Mouse (Mus musculus) neural tube, embryonic 12.5 days (tissue): ENCODE results near the gene Slc2a5. TPM values are rescaled to one million over a fixed set of nuclear protein-coding genes. Genes with fewer than 3 reads are reported as not detected.

ENCODE experiments used
- ATAC-seq: fragments of 200-750 bp; cut with Nextera tagmentation; 2 replicates; pipeline ENCODE4 v1.8.0; 2017; ENCODE audit warnings: low read depth, mild to moderate bottlenecking, moderate TSS enrichment, moderate library complexity; ENCODE audit not compliant: low FRiP score
- H3K27ac ChIP-seq: fragments of 300-500 bp; sonication (generic); 2 replicates; pipeline ENCODE4 v1.5.1; 2016
- H3K27me3 ChIP-seq: fragments of 300-500 bp; sonication (generic); replicated peaks from 2 replicates; pipeline ENCODE4 v1.6.1; 2016; ENCODE audit warnings: mild to moderate bottlenecking
- H3K36me3 ChIP-seq: fragments of 300-500 bp; sonication (generic); 2 replicates; pipeline ENCODE4 v1.6.1; 2016; ENCODE audit warnings: mild to moderate bottlenecking
- H3K4me1 ChIP-seq: fragments of 300-500 bp; sonication (generic); 2 replicates; pipeline ENCODE4 v1.6.1; 2016
- H3K4me2 ChIP-seq: fragments of 300-500 bp; sonication (generic); replicated peaks from 2 replicates; pipeline ENCODE4 v1.6.1; 2016; ENCODE audit warnings: mild to moderate bottlenecking
- H3K4me3 ChIP-seq: fragments of 300-500 bp; sonication (generic); 2 replicates; pipeline ENCODE4 v1.5.1; 2016
- H3K9ac ChIP-seq: fragments of 300-500 bp; sonication (generic); 2 replicates; pipeline ENCODE4 v1.6.1; 2016; ENCODE audit warnings: mild to moderate bottlenecking
- H3K9me3 ChIP-seq: fragments of 300-500 bp; sonication (generic); 2 replicates; pipeline ENCODE4 v1.6.1; 2016; ENCODE audit warnings: mild to moderate bottlenecking
- WGBS: fragments of 180-500 bp; shearing (Covaris S2); methylation state at CpG from one replicate; pipeline ENCODE4 v1.1.7; 2016; 5-methylcytosine and 5-hydroxymethylcytosine counted together
- polyA plus RNA-seq: library from polyadenylated mRNA; unstranded; fragments of >200 nt; fragmentation: Nextera tagmentation; extraction: Ambion mirVana; gene quantifications from 2 replicates; pipeline ENCODE4 v1.2.1, GENCODE M21; 2016

Gene Slc2a5
- polyA plus RNA-seq, 1 experiment from 2014 or later, result 2.3 TPM

GRCm38 (mm10) chr4:150130661-150131060 lies 11.6 kb downstream of the Slc2a5 start:
- no peaks in the 10 kb centered on the region for H3K36me3 ChIP-seq
- H3K4me3 ChIP-seq, result no peak overlapping the region
- H3K27ac ChIP-seq, result no peak overlapping the region
- WGBS, result 39% methylated on average over 2 of the region's 2 CpGs
- no peaks in the 10 kb centered on the region for H3K27me3 ChIP-seq
- no peak overlapping the region for H3K4me2 ChIP-seq
- no peaks in the 10 kb centered on the region for H3K9me3 ChIP-seq
- H3K9ac ChIP-seq, result no peak overlapping the region
- ATAC-seq, result no peak
- H3K4me1 ChIP-seq, result peaks cover 9% of the 10 kb centered on the region; the same call in 1 of the 2 replicates

DNA sequence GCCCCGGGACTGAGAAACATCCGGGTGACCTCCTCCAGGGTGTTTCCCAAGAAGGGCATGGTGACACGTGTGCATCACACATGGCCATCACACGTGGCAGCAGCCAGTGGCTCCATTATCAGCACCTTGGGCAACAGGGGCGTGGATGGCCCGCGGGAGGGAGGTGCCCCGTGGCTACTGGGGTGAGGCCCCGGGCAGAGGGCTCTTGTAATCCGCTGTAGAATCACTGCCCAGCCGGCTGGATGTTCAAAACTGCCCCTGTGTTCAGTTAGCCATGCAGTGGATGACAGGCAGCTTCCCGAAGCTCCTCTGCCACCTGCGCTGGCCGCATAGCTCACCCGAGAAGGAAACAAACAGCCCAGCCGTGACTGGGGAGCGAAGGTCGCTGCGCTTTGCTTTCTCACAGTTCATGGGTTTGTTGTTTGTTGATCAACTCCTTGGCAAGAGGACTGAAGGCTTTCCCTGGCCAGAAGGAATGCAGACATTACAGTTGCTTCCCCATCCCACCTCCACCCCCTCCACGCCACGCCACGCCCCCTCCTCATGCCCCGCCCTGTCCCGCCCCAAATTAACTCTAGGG lies 13.7 kb downstream of the Slc2a5 start:
- Histone ChIP-seq H3K4me1 (peaks cover 11% of the 10 kb centered on the region; the same call in 1 of the 2 replicates), H3K9me3 (no peaks in the 10 kb centered on the region), H3K27me3 (no peaks in the 10 kb centered on the region), H3K4me2 (peak overlapping the region; percentile 49), H3K36me3 (no peaks in the 10 kb centered on the region), H3K27ac (no peak overlapping the region), H3K4me3 (0 out of 2 replicates have a peak overlapping the region, but pooled peaks have one; percentile 2), H3K9ac (peak overlapping the region; percentile 29; the same call in 1 of the 2 replicates)
- 27% methylated on average over 24 of the region's 24 CpGs for WGBS
- no peak for ATAC-seq

DNA sequence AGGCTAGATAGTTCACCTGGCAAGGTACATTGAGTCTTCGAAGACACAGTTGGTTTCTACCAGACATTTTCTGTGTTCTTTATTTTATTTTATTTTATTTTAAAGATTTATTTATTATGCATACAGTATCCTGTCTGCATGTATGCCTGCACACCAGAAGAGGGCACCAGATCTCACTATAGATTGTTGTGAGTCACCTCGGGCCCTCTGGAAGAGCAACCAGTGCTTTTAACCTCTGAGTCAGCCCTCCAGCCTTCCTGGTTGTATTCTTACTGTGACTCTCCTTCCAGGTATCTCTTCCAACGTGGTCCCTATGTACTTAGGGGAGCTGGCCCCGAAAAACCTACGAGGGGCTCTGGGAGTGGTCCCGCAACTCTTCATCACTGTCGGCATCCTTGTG lies 16.2 kb downstream of the Slc2a5 start:
- H3K4me3 ChIP-seq, result no peak overlapping the region
- H3K4me1 ChIP-seq, result peaks cover 17% of the 10 kb centered on the region
- no peak for ATAC-seq
- no peaks in the 10 kb centered on the region for H3K9me3 ChIP-seq
- no peaks in the 10 kb centered on the region for H3K36me3 ChIP-seq
- no peak overlapping the region for H3K9ac ChIP-seq
- WGBS, result 88% methylated on average over 7 of the region's 7 CpGs
- H3K27me3 ChIP-seq, result no peaks in the 10 kb centered on the region
- H3K27ac ChIP-seq, result no peak overlapping the region
- H3K4me2 ChIP-seq, result no peak overlapping the region

DNA sequence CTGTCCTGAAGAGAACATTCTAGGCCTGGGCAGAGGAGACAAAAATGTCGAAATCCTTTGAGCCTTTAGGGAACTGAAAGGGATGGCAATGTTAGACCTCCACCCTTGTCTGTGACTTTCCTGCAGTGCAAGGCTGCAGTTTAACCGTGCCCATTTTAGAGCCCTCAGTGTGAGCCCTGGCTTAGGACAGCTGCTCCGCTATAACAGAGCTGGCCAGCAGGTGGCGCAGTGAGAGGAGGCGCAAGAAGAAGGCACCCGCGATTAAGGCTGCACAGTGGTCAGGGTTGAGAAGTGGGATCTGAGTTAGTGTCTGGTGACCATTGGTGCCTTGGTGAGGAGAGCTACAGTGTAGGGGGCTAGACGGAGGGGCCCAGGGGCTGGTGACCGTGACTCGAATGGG lies 17.6 kb downstream of the Slc2a5 start:
- no peak overlapping the region for H3K4me2 ChIP-seq
- WGBS, result 9% methylated on average over 10 of the region's 10 CpGs
- no peaks in the 10 kb centered on the region for H3K36me3 ChIP-seq
- H3K27me3 ChIP-seq, result no peaks in the 10 kb centered on the region
- no peak overlapping the region for H3K27ac ChIP-seq
- H3K4me1 ChIP-seq, result peaks cover 17% of the 10 kb centered on the region
- H3K4me3 ChIP-seq, result no peak overlapping the region
- H3K9ac ChIP-seq, result no peak overlapping the region
- H3K9me3 ChIP-seq, result no peaks in the 10 kb centered on the region
- ATAC-seq, result peak; percentile 22; the same call in 1 of the 2 replicates

GRCm38 (mm10) chr4:150137368-150138083 lies 18.4 kb downstream of the Slc2a5 start:
- 88% methylated on average over 7 of the region's 7 CpGs for WGBS

DNA sequence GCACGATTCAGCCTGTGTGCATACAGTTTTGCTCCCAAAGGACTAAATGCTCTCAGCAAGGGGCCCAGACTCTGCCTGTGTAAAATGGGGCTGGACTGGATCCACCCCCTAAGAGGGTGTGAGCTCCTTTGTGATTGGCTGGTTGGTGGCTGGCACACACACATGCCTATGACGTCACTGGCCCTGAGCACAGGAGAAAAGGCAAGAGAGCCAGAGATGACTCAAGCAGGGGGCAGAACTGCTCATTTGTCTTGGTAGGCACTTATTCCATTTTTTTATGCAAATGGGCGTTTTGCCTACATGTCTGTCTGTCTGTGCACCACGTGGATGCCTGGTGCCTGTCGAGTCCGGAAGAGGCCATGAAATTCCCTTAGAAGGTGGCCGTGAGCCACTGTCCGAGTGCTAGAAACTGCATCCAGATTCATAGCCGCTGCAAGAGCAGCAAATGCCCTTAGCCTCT lies 19.0 kb downstream of the Slc2a5 start:
- H3K27me3 ChIP-seq, result no peaks in the 10 kb centered on the region
- WGBS, result 30% methylated on average over 9 of the region's 9 CpGs
- H3K9me3 ChIP-seq, result no peaks in the 10 kb centered on the region
- H3K4me2 ChIP-seq, result peak overlapping the region; percentile 50
- peaks cover 11% of the 10 kb centered on the region for H3K4me1 ChIP-seq
- no peaks in the 10 kb centered on the region for H3K36me3 ChIP-seq
- peak overlapping the region; percentile 9; the same call in 1 of the 2 replicates for H3K4me3 ChIP-seq
- no peak overlapping the region for H3K27ac ChIP-seq
- ATAC-seq, result peak; percentile 80
- H3K9ac ChIP-seq, result no peak overlapping the region

More at GRCm38 (mm10) chr4:150137368-150138083, 18.4 kb downstream of the Slc2a5 start:
- H3K27me3 ChIP-seq, result no peaks in the 10 kb centered on the region
- H3K4me1 ChIP-seq, result peaks cover 17% of the 10 kb centered on the region
- no peaks in the 10 kb centered on the region for H3K9me3 ChIP-seq
- H3K9ac ChIP-seq, result no peak overlapping the region
- no peak overlapping the region for H3K4me3 ChIP-seq
- ATAC-seq, result 0 out of 2 replicates have a peak, but pooled peaks have one; percentile 3
- no peak overlapping the region for H3K27ac ChIP-seq
- H3K36me3 ChIP-seq, result no peaks in the 10 kb centered on the region
- H3K4me2 ChIP-seq, result peak overlapping the region; percentile 50; the same call in 1 of the 2 replicates

- no peaks in the 10 kb centered on the region for H3K9me3 ChIP-seq
- 69% methylated on average over 13 of the region's 13 CpGs for WGBS
- ATAC-seq, result no peak
- no peaks in the 10 kb centered on the region for H3K27me3 ChIP-seq
- no peaks in the 10 kb centered on the region for H3K36me3 ChIP-seq
- H3K4me1 ChIP-seq, result peaks cover 11% of the 10 kb centered on the region
- no peak overlapping the region for H3K9ac ChIP-seq
- no peak overlapping the region for H3K27ac ChIP-seq
- H3K4me2 ChIP-seq, result no peak overlapping the region
- H3K4me3 ChIP-seq, result no peak overlapping the region
Measured at GRCm38 (mm10) chr4:150139090-150139489, 20.0 kb downstream of the Slc2a5 start.

- Histone ChIP-seq H3K4me3 (no peak overlapping the region), H3K9me3 (no peaks in the 10 kb centered on the region), H3K9ac (no peak overlapping the region), H3K4me1 (peaks cover 11% of the 10 kb centered on the region), H3K27ac (no peak overlapping the region), H3K4me2 (no peak overlapping the region), H3K36me3 (no peaks in the 10 kb centered on the region), H3K27me3 (no peaks in the 10 kb centered on the region)
- WGBS, result 76% methylated on average over 7 of the region's 7 CpGs
- no peak for ATAC-seq
Measured at GRCm38 (mm10) chr4:150140346-150140745, 21.3 kb downstream of the Slc2a5 start.

- 24% methylated on average over 12 of the region's 12 CpGs for WGBS
- Histone ChIP-seq H3K9ac (no peak overlapping the region), H3K4me3 (no peak overlapping the region), H3K4me2 (no peak overlapping the region), H3K9me3 (no peaks in the 10 kb centered on the region), H3K4me1 (no peaks in the 10 kb centered on the region), H3K36me3 (no peaks in the 10 kb centered on the region), H3K27ac (no peak overlapping the region), H3K27me3 (no peaks in the 10 kb centered on the region)
- no peak for ATAC-seq
Measured at GRCm38 (mm10) chr4:150144242-150144641, 25.2 kb downstream of the Slc2a5 start.

- Histone ChIP-seq H3K4me1 (no peaks in the 10 kb centered on the region), H3K4me3 (no peak overlapping the region), H3K9me3 (no peaks in the 10 kb centered on the region), H3K4me2 (no peak overlapping the region), H3K36me3 (no peaks in the 10 kb centered on the region), H3K9ac (no peak overlapping the region), H3K27me3 (no peaks in the 10 kb centered on the region), H3K27ac (no peak overlapping the region)
- 89% methylated on average over 4 of the region's 4 CpGs for WGBS
- ATAC-seq, result no peak
Measured at GRCm38 (mm10) chr4:150146286-150146685, 27.2 kb downstream of the Slc2a5 start.

DNA sequence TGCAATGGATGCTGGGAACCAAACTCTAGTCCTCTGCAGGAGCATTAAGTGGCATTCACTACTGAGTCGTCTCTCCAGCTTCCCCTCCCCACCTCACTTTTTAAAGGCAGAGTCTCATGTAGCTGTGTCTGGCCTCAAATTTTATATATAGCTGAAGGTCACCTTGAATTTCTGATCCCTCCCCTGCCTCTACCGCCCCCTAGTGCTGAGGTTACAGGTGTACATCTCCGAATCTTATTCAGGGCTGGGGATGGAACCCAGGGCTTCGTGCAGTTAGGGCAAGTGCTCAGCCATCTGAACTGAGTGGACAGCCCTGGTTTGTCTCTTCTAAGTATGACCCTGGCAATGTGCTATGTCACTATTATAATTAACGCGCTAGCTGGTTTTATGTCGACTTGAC lies 32.0 kb downstream of the Slc2a5 start:
- no peak overlapping the region for H3K4me2 ChIP-seq
- H3K9me3 ChIP-seq, result no peaks in the 10 kb centered on the region
- H3K36me3 ChIP-seq, result no peaks in the 10 kb centered on the region
- no peak for ATAC-seq
- H3K9ac ChIP-seq, result no peak overlapping the region
- H3K27ac ChIP-seq, result no peak overlapping the region
- WGBS, result 77% methylated on average over 7 of the region's 7 CpGs
- no peak overlapping the region for H3K4me3 ChIP-seq
- H3K27me3 ChIP-seq, result no peaks in the 10 kb centered on the region
- H3K4me1 ChIP-seq, result no peaks in the 10 kb centered on the region

- H3K9ac ChIP-seq, result no peak overlapping the region
- WGBS, result 88% methylated on average over 8 of the region's 8 CpGs
- no peak overlapping the region for H3K4me3 ChIP-seq
- no peaks in the 10 kb centered on the region for H3K27me3 ChIP-seq
- H3K4me1 ChIP-seq, result no peaks in the 10 kb centered on the region
- H3K4me2 ChIP-seq, result no peak overlapping the region
- ATAC-seq, result no peak
- no peaks in the 10 kb centered on the region for H3K36me3 ChIP-seq
- H3K27ac ChIP-seq, result no peak overlapping the region
- H3K9me3 ChIP-seq, result no peaks in the 10 kb centered on the region
Measured at GRCm38 (mm10) chr4:150152483-150152882, 33.4 kb downstream of the Slc2a5 start.
